ENCODE assay signal across 30 mouse cellular contexts in genomic region chr5:142623080-142623479, GRCm38 (mm10). TPM values are rescaled to one million over a fixed set of nuclear protein-coding genes. Genes with fewer than 3 reads are reported as not detected.
DNase-seq lines count a peak whose midpoint lies in the region; ATAC-seq and TF ChIP-seq lines count a peak whose summit lies in the region.
"Had no signal": no experiment of that assay in that cellular context is flagged by ENCODE, and none has a peak within 500 bp of the region (broad histone marks: within the 10 kb centered on the region; RNA-seq: fewer than 3 reads in every experiment).

No protein-coding gene starts in this region.

- no peak overlapping the region for H3K9ac ChIP-seq in kidney, postnatal 0 days (ENCODE audit: low read depth, low read length)
- H3K9ac ChIP-seq: forebrain, embryonic 13.5 days; hindbrain, embryonic 13.5 days; kidney, embryonic 15.5 days; limb, embryonic 12.5 days; liver, postnatal 0 days; neural tube, embryonic 15.5 days had no signal

- ATAC-seq in kidney, postnatal 0 days (replicated peaks; ENCODE audit: low FRiP score, low read depth) = no peak
- ATAC-seq: forebrain, embryonic 13.5 days; liver, postnatal 0 days; lung, postnatal 0 days had no signal

- no peaks in the 10 kb centered on the region for H3K9me3 ChIP-seq in kidney, postnatal 0 days (replicated peaks; ENCODE audit: low read length)
- H3K9me3 ChIP-seq: forebrain, embryonic 13.5 days; hindbrain, embryonic 13.5 days; kidney, embryonic 15.5 days; limb, embryonic 12.5 days; neural tube, embryonic 15.5 days had no signal

- H3K27ac ChIP-seq in kidney, postnatal 0 days = no peak overlapping the region
- no peak overlapping the region for H3K27ac ChIP-seq in testis, adult 2 months (ENCODE audit: control insufficient read depth, insufficient read depth, low read depth, low read length)
- H3K27ac ChIP-seq: forebrain, embryonic 13.5 days; hindbrain, embryonic 13.5 days; kidney, embryonic 15.5 days; limb, embryonic 12.5 days; macrophage; neural tube, embryonic 15.5 days had no signal

- no peak for TF ChIP-seq POLR2A in testis, adult 2 months (IDR thresholded peaks at IDR 0.05; ENCODE audit: control insufficient read depth, low read depth, low read length)

- no peaks in the 10 kb centered on the region for H3K27me3 ChIP-seq in kidney, postnatal 0 days (ENCODE audit: insufficient read depth, low read length)
- no peaks in the 10 kb centered on the region for H3K27me3 ChIP-seq in testis, adult 2 months (ENCODE audit: control insufficient read depth, insufficient read depth, low read length)
- H3K27me3 ChIP-seq: forebrain, embryonic 13.5 days; hindbrain, embryonic 13.5 days; kidney, embryonic 15.5 days; limb, embryonic 12.5 days; neural tube, embryonic 15.5 days had no signal

- H3K36me3 ChIP-seq in kidney, postnatal 0 days (ENCODE audit: insufficient read depth, low read length) = no peaks in the 10 kb centered on the region
- no peaks in the 10 kb centered on the region for H3K36me3 ChIP-seq in testis, adult 2 months (ENCODE audit: control insufficient read depth, insufficient read depth, low read length)
- H3K36me3 ChIP-seq: hindbrain, embryonic 13.5 days; kidney, embryonic 15.5 days; limb, embryonic 12.5 days; neural tube, embryonic 15.5 days had no signal

- H3K4me1 ChIP-seq in kidney, postnatal 0 days (replicated peaks; ENCODE audit: insufficient read depth, low read length) = no peaks in the 10 kb centered on the region
- peaks cover 3% of the 10 kb centered on the region; the same call in 1 of the 2 replicates for H3K4me1 ChIP-seq in testis, adult 2 months (ENCODE audit: control insufficient read depth, insufficient read depth, low read length)
- H3K4me1 ChIP-seq: forebrain, embryonic 13.5 days; hindbrain, embryonic 13.5 days; limb, embryonic 12.5 days; neural tube, embryonic 15.5 days had no signal

- 92% methylated on average over 7 of the region's 7 CpGs for WGBS in kidney, postnatal 0 days

- H3K4me3 ChIP-seq in kidney, postnatal 0 days (replicated peaks; ENCODE audit: low read depth, low read length) = no peak overlapping the region
- H3K4me3 ChIP-seq in testis, adult 2 months (ENCODE audit: control insufficient read depth, low read depth, low read length) = no peak overlapping the region
- H3K4me3 ChIP-seq: forebrain, embryonic 13.5 days; hindbrain, embryonic 13.5 days; kidney, embryonic 15.5 days; limb, embryonic 12.5 days; neural tube, embryonic 15.5 days had no signal

- no peak for DNase-seq in kidney, postnatal 0 days (ENCODE audit: low spot score)
- no peak for DNase-seq in kidney, postnatal 25 days
- DNase-seq in testis, postnatal 10 days (ENCODE audit: low spot score) = no peak
- peak; percentile 50 for DNase-seq in R1 (ENCODE audit: low read depth, low spot score)
- DNase-seq in right cerebral cortex, postnatal 14 days = no peak
- DNase-seq in adrenal gland, adult 8-10 months = no peak
- DNase-seq: adrenal gland, postnatal 10 days; B cell, adult 2 months; cerebellum, adult 11 months; cerebellum, adult 9-10 months; cerebellum, postnatal 36 days; gastrocnemius, postnatal 25 days; heart, adult 18-20 months; heart, postnatal 36 days; kidney, adult 18-20 months; kidney, postnatal 4 days; liver, postnatal 0 days; midbrain, embryonic 14.5 days; right cerebral cortex, postnatal 4 days had no signal

- TF ChIP-seq CTCF in kidney, postnatal 0 days (IDR thresholded peaks at IDR 0.05; ENCODE audit: low read depth) = peak; percentile 7; the same call in 1 of the 2 replicates
- 0 out of 2 replicates have a peak, but pooled peaks have one; percentile 4 for TF ChIP-seq CTCF in testis, adult 2 months (IDR thresholded peaks at IDR 0.05; ENCODE audit: control insufficient read depth, insufficient read depth, insufficient replicate concordance, low read depth, low read length)

- H3K4me2 ChIP-seq in kidney, postnatal 0 days (ENCODE audit: low read length) = no peak overlapping the region
- H3K4me2 ChIP-seq: forebrain, embryonic 13.5 days; heart, embryonic 11.5 days; hindbrain, embryonic 13.5 days; kidney, embryonic 15.5 days; limb, embryonic 12.5 days; neural tube, embryonic 15.5 days had no signal

RNA-seq across cellular contexts. Expression of gene Wipi2, which starts 4.4 kb away (rescaled TPM):
- polyA plus RNA-seq in kidney, postnatal 0 days (2015; fragmentation: Nextera tagmentation; extraction: Ambion mirVana) = 41.8 and 46.2 TPM in 2 replicates
- polyA plus RNA-seq in testis, adult 2 months (2012; rRNA removed) = 60.6 and 61.0 TPM in 2 replicates
- total RNA-seq in adrenal gland, adult 8-10 months (2022) = 100 to 1,000 TPM in 2 of 4 experiments, 10 to 100 TPM in 2; 92.3 to 120 (median 107) TPM

RNA-seq across cellular contexts. Expression of gene Mmd2, which starts 14.5 kb away (rescaled TPM):
- polyA plus RNA-seq in kidney, postnatal 0 days (2015; fragmentation: Nextera tagmentation; extraction: Ambion mirVana) = 0.59 and 0.64 TPM in 2 replicates
- polyA plus RNA-seq in testis, adult 2 months (2012; rRNA removed) = 19.6 and 25.6 TPM in 2 replicates
- total RNA-seq in adrenal gland, adult 8-10 months (2022) = 10 to 100 TPM; 33.7 to 65.5 (median 38.5) TPM
- total RNA-seq: gastrocnemius, adult 18-20 months; gastrocnemius, postnatal 25 days; megakaryocyte-erythroid progenitor cell, adult 5-6 weeks had no signal
- polyA plus RNA-seq: lung, postnatal 0 days; macrophage had no signal

Comparison
In these comparisons a context has a peak if more than half of its experiments do, and no peak if none do; other contexts are left out.
1. RNA of gene Mmd2, which starts 14.5 kb away (polyA plus RNA-seq): 19.6 to 25.6 TPM in testis, adult 2 months; 0.59 to 0.64 TPM in kidney, postnatal 0 days; every median in the first group is over 10 times any median in the second.